ENCODE assay signal across 26 mouse cellular contexts in genomic region chrX:52159621-52160020, GRCm38 (mm10).
"Had no signal": no experiment of that assay in that cellular context is flagged by ENCODE, and none has a peak within 500 bp of the region (broad histone marks: within the 10 kb centered on the region; RNA-seq: fewer than 3 reads in every experiment).

No protein-coding gene starts in this region.

- H3K4me1 ChIP-seq: heart, embryonic 15.5 days; hindbrain, embryonic 15.5 days had no signal

- H3K4me2 ChIP-seq: heart, embryonic 11.5 days; heart, embryonic 13.5 days; heart, embryonic 15.5 days; hindbrain, embryonic 13.5 days; hindbrain, embryonic 15.5 days; kidney, embryonic 15.5 days; limb, embryonic 13.5 days; limb, embryonic 15.5 days; liver, embryonic 11.5 days; liver, embryonic 15.5 days had no signal

- H3K27ac ChIP-seq: heart, embryonic 13.5 days; heart, embryonic 15.5 days; hindbrain, embryonic 13.5 days; hindbrain, embryonic 15.5 days; hindbrain, postnatal 0 days; kidney, embryonic 15.5 days; kidney, postnatal 0 days; limb, embryonic 13.5 days; limb, embryonic 15.5 days; liver, embryonic 15.5 days had no signal

- H3K27me3 ChIP-seq: heart, embryonic 15.5 days had no signal

- H3K4me3 ChIP-seq: heart, embryonic 13.5 days; heart, embryonic 15.5 days; hindbrain, embryonic 13.5 days; hindbrain, embryonic 15.5 days; kidney, embryonic 15.5 days; limb, embryonic 13.5 days; limb, embryonic 15.5 days; liver, embryonic 15.5 days had no signal

- H3K9ac ChIP-seq: heart, embryonic 13.5 days; heart, embryonic 15.5 days; hindbrain, embryonic 13.5 days; hindbrain, embryonic 15.5 days; kidney, embryonic 15.5 days; limb, embryonic 13.5 days; limb, embryonic 15.5 days; liver, embryonic 15.5 days had no signal

- H3K36me3 ChIP-seq: heart, embryonic 13.5 days; heart, embryonic 15.5 days; hindbrain, embryonic 13.5 days; hindbrain, embryonic 15.5 days; kidney, embryonic 15.5 days; limb, embryonic 13.5 days; limb, embryonic 15.5 days; liver, embryonic 15.5 days had no signal

- ATAC-seq: hindbrain, postnatal 0 days had no signal

- DNase-seq: gastrocnemius, postnatal 14 days; gastrocnemius, postnatal 36 days; heart, adult 18-20 months; heart, postnatal 14 days; heart, postnatal 36 days; kidney, adult 11 months; kidney, adult 2 months; kidney, adult 9 months; kidney, postnatal 14 days; kidney, postnatal 36 days; layer of hippocampus, adult 9-11 months; layer of hippocampus, postnatal 36 days; left cerebral cortex, postnatal 4 days; lung, adult 18-20 months had no signal

- H3K9me3 ChIP-seq: heart, embryonic 13.5 days; heart, embryonic 15.5 days; hindbrain, embryonic 13.5 days; hindbrain, embryonic 15.5 days; kidney, embryonic 15.5 days; limb, embryonic 13.5 days; limb, embryonic 15.5 days; liver, embryonic 15.5 days had no signal
